Mouse (Mus musculus): ENCODE data around the gene Ppp6r1.

- no peak for TF ChIP-seq CTCF (IDR thresholded peaks at IDR 0.05; ENCODE audit: low read depth, low read length)
- TF ChIP-seq POLR2A (IDR thresholded peaks at IDR 0.05; ENCODE audit: insufficient read depth, low read length) = no peak
- no peak for TF ChIP-seq EP300 (IDR thresholded peaks at IDR 0.05; ENCODE audit: insufficient read depth, low read depth, low read length)
Observed at GRCm38 (mm10) chr7:4647291-4647690, 11.5 kb downstream of the Ppp6r1 start.
